Mouse (Mus musculus): ENCODE results near the gene Olfr535. TPM values are rescaled to one million over a fixed set of nuclear protein-coding genes. Genes with fewer than 3 reads are reported as not detected.
"Not testable (repeated sequence)": the region's sequence is repeated elsewhere in the genome, so short reads cannot be mapped to it uniquely, and the experiment has no call there.

Gene Olfr535
- total RNA-seq (2021), result not detected
- long read RNA-seq, experiment 1, result 0 reads
- long read RNA-seq, experiment 2, result 0 reads

GRCm38 (mm10) chr7:140483916-140484315 is at the start of gene Olfr535:
TSS of gene Olfr535 (plus strand) at chr7:140484216.
- no peak for DNase-seq

GRCm38 (mm10) chr7:140443141-140443540 is 40.9 kb upstream of the Olfr535 start:
- no peak for DNase-seq

- not testable (repeated sequence) for DNase-seq
Measured at GRCm38 (mm10) chr7:140463070-140463469, 20.9 kb upstream of the Olfr535 start, which contains the start of gene Olfr533. TSS of gene Olfr533 (plus strand) at chr7:140463370.

- DNase-seq, result no peak
Measured at GRCm38 (mm10) chr7:140477886-140478285, 6.1 kb upstream of the Olfr535 start.

- no peak for DNase-seq
Measured at GRCm38 (mm10) chr7:140478733-140479132, 5.3 kb upstream of the Olfr535 start.

GRCm38 (mm10) chr7:140488981-140489380 is 5.0 kb downstream of the Olfr535 start:
- DNase-seq, result no peak

GRCm38 (mm10) chr7:140494231-140494630 is 10.2 kb downstream of the Olfr535 start:
- DNase-seq, result no peak

GRCm38 (mm10) chr7:140494702-140495101 is 10.7 kb downstream of the Olfr535 start:
- no peak for DNase-seq

- peak in 1 of 2 experiments; percentile 47 for DNase-seq
Measured at GRCm38 (mm10) chr7:140507346-140508021, 23.5 kb downstream of the Olfr535 start, which contains the start of gene Olfr536. TSS of gene Olfr536 (minus strand) at chr7:140507396.

GRCm38 (mm10) chr7:140539746-140540145 is 55.7 kb downstream of the Olfr535 start:
- DNase-seq, result no peak

Other genes with a start within 250 kb of the Olfr535 start
- not detected for gene 5830411N06Rik, start 236.9 kb upstream of the Olfr535 start, total RNA-seq (2021)
- not detected for gene Olfr525, start 163.4 kb upstream of the Olfr535 start, total RNA-seq (2021)
- gene Olfr527, start 150.2 kb upstream of the Olfr535 start, total RNA-seq (2021), result not detected
- not detected for gene Olfr60, start 122.5 kb upstream of the Olfr535 start, total RNA-seq (2021)
- not detected for gene Olfr530, start 107.9 kb upstream of the Olfr535 start, total RNA-seq (2021)
- gene Olfr531, start 81.3 kb upstream of the Olfr535 start, total RNA-seq (2021), result not detected
- not detected for gene Olfr532, start 62.6 kb upstream of the Olfr535 start, total RNA-seq (2021)
- gene Olfr533, start 20.8 kb upstream of the Olfr535 start, total RNA-seq (2021), result not detected
- gene Olfr536, start 23.2 kb downstream of the Olfr535 start, total RNA-seq (2021), result not detected
- gene Olfr538, start 83.7 kb downstream of the Olfr535 start, total RNA-seq (2021), result not detected
- gene Olfr46, start 117.1 kb downstream of the Olfr535 start, total RNA-seq (2021), result not detected
- not detected for gene Olfr61, start 144.8 kb downstream of the Olfr535 start, total RNA-seq (2021)
- not detected for gene Olfr53, start 162.2 kb downstream of the Olfr535 start, total RNA-seq (2021)
- gene Olfr539, start 175.7 kb downstream of the Olfr535 start, total RNA-seq (2021), result not detected
- gene Olfr45, start 197.7 kb downstream of the Olfr535 start, total RNA-seq (2021), result not detected
- not detected for gene Olfr541, start 213.1 kb downstream of the Olfr535 start, total RNA-seq (2021)

All from adrenal gland, postnatal 36 days (tissue).